Mouse (Mus musculus): ENCODE results near the gene Zfp933.

DNA sequence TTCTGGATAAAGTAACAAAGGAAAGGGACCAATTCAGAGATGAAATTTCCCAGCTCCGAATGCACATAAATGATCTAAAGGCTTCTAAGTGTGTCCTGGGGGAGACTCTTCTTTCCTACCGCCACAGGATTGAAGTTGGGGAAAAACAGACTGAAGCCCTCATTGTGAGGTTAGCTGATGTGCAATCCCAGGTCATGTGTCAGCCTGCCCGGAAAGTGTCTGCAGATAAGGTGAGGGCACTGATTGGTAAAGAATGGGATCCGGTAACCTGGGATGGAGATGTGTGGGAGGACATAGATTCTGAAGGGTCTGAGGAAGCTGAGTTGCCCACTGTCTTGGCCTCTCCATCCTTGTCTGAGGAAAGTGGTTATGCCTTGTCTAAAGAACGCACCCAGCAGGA lies 21.1 kb upstream of the Zfp933 start:
- TF ChIP-seq CTCF (IDR thresholded peaks at IDR 0.05; ENCODE audit: extremely low read depth, insufficient read depth, low read length), result no peak
- TF ChIP-seq POLR2A (IDR thresholded peaks at IDR 0.05; ENCODE audit: extremely low read depth, insufficient read depth, low read length), result no peak
